Mouse (Mus musculus): Measurements from ENCODE around the gene Nlrp14. TPM values are rescaled to one million over a fixed set of nuclear protein-coding genes. Genes with fewer than 3 reads are reported as not detected.

Gene Nlrp14
- not detected for polyA plus RNA-seq (2017; shearing (Covaris generic))

GRCm38 (mm10) chr7:107166690-107167089 is at the start of gene Nlrp14:
Gene Nlrp14 (plus strand): TSS chr7:107166990.

GRCm38 (mm10) chr7:107130983-107131382 is 35.8 kb upstream of the Nlrp14 start, which contains the start of gene Olfr715:
Gene Olfr715 (minus strand): TSS chr7:107131083.

GRCm38 (mm10) chr7:107138027-107138426 is 28.8 kb upstream of the Nlrp14 start, which contains the start of gene Olfr716:
Gene Olfr716 (plus strand): TSS chr7:107138327.

GRCm38 (mm10) chr7:107209204-107209860 is 42.5 kb downstream of the Nlrp14 start, which contains the start of gene Rbmxl2:
Gene Rbmxl2 (plus strand): TSS chr7:107209445.

Other genes starting within 250 kb of the Nlrp14 start
- gene Olfr709-ps1, start 234.8 kb upstream of the Nlrp14 start, polyA plus RNA-seq (2017; shearing (Covaris generic)): not detected
- gene Olfr710, start 218.7 kb upstream of the Nlrp14 start, polyA plus RNA-seq (2017; shearing (Covaris generic)): not detected
- gene Olfr6, start 203.1 kb upstream of the Nlrp14 start, polyA plus RNA-seq (2017; shearing (Covaris generic)): not detected
- gene Olfr711, start 191.5 kb upstream of the Nlrp14 start, polyA plus RNA-seq (2017; shearing (Covaris generic)): not detected
- gene Olfr2, start 160.9 kb upstream of the Nlrp14 start, polyA plus RNA-seq (2017; shearing (Covaris generic)): not detected
- not detected for gene Olfr713, start 135.8 kb upstream of the Nlrp14 start, polyA plus RNA-seq (2017; shearing (Covaris generic))
- gene Olfr714, start 96.0 kb upstream of the Nlrp14 start, polyA plus RNA-seq (2017; shearing (Covaris generic)): not detected
- gene Olfr17, start 73.8 kb upstream of the Nlrp14 start, polyA plus RNA-seq (2017; shearing (Covaris generic)): not detected
- 0.12 TPM for gene Olfr715b, start 56.6 kb upstream of the Nlrp14 start, polyA plus RNA-seq (2017; shearing (Covaris generic))
- gene Olfr715, start 35.9 kb upstream of the Nlrp14 start, polyA plus RNA-seq (2017; shearing (Covaris generic)): 0.07 TPM
- gene Olfr716, start 28.7 kb upstream of the Nlrp14 start, polyA plus RNA-seq (2017; shearing (Covaris generic)): not detected
- not detected for gene Rbmxl2, start 42.5 kb downstream of the Nlrp14 start, polyA plus RNA-seq (2017; shearing (Covaris generic))
- gene Syt9, start 203.7 kb downstream of the Nlrp14 start, polyA plus RNA-seq (2017; shearing (Covaris generic)): not detected

Measured in effector memory CD4-positive, alpha-beta T cell, adult 5 months (primary cell).